Mouse (Mus musculus) E14TG2a.4 (cell line): Measurements from ENCODE around the gene 1700034I23Rik.

Experiments
- CTCF ChIP-seq: conservative IDR thresholded peaks from 2 replicates; pipeline ENCODE4 v1.5.1; 2014; ENCODE audit warnings: low read length
- POU5F1 ChIP-seq: IDR thresholded peaks from 2 replicates; pipeline ENCODE4 v1.6.1; 2014; ENCODE audit warnings: low read length, borderline replicate concordance

DNA sequence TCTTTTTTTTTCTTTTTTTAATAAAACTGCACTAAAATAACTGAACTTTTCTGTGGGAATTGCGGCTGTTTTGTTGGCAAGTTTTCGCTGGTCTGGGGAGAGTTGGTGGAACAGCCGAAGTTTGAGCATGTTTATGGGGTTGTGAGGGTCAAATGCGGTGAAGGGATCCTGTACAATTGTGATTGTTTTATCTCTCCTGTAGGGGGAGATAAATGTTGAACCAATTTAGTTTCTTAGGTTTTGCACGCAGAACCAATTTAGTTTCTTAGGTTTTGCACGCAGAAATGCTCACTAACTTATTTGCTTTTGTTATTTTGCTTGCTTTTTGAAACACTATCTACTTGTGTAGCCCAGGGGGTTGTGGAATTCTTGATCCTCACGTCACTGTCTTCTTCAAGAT is 49.0 kb upstream of the 1700034I23Rik start:
- TF ChIP-seq CTCF (peak; percentile 20), POU5F1 (no peak)
